Mouse (Mus musculus) testis, adult 2 months (tissue): ENCODE results near the gene Uqcrfs1. TPM values are rescaled to one million over a fixed set of nuclear protein-coding genes. Genes with fewer than 3 reads are reported as not detected.

Experiments
- H3K27ac ChIP-seq: fragments of 200-500 bp; 2 replicates; pipeline ENCODE4 v1.5.1; 2012; ENCODE audit warnings: low read depth, low read length; ENCODE audit not compliant: control insufficient read depth, insufficient read depth
- H3K27me3 ChIP-seq: fragments of 200-500 bp; 2 replicates; pipeline ENCODE4 v1.6.1; 2012; ENCODE audit warnings: mild to moderate bottlenecking, low read length, moderate library complexity; ENCODE audit not compliant: control insufficient read depth, insufficient read depth
- H3K36me3 ChIP-seq: fragments of 200-500 bp; 2 replicates; pipeline ENCODE4 v1.6.1; 2012; ENCODE audit warnings: mild to moderate bottlenecking, low read length; ENCODE audit not compliant: control insufficient read depth, insufficient read depth
- H3K4me1 ChIP-seq: fragments of 200-500 bp; 2 replicates; pipeline ENCODE4 v1.6.1; 2012; ENCODE audit warnings: low read length; ENCODE audit not compliant: control insufficient read depth, insufficient read depth
- H3K4me3 ChIP-seq: fragments of 200-500 bp; 2 replicates; pipeline ENCODE4 v1.5.1; 2012; ENCODE audit warnings: low read depth, mild to moderate bottlenecking, low read length, moderate library complexity, mixed read lengths; ENCODE audit not compliant: control insufficient read depth
- CTCF ChIP-seq: fragments of 200-500 bp; IDR thresholded peaks from 2 replicates; pipeline ENCODE4 v1.5.1; 2012; ENCODE audit warnings: low read depth, mild to moderate bottlenecking, inconsistent platforms, low read length, moderate library complexity; ENCODE audit not compliant: control insufficient read depth, insufficient read depth, insufficient replicate concordance
- POLR2A ChIP-seq: fragments of 200-500 bp; IDR thresholded peaks from 2 replicates; pipeline ENCODE4 v1.6.1; 2012; ENCODE audit warnings: low read depth, mild to moderate bottlenecking, inconsistent platforms, low read length, moderate library complexity; ENCODE audit not compliant: control insufficient read depth
- polyA plus RNA-seq: library from polyadenylated mRNA; depleted of rRNA; stranded (reverse); fragments of >200 nt; gene quantifications from 2 replicates; pipeline ENCODE4 v1.2.3, GENCODE M21; 2012

Gene Uqcrfs1
- polyA plus RNA-seq, 1 experiment: 72.9 TPM

DNA sequence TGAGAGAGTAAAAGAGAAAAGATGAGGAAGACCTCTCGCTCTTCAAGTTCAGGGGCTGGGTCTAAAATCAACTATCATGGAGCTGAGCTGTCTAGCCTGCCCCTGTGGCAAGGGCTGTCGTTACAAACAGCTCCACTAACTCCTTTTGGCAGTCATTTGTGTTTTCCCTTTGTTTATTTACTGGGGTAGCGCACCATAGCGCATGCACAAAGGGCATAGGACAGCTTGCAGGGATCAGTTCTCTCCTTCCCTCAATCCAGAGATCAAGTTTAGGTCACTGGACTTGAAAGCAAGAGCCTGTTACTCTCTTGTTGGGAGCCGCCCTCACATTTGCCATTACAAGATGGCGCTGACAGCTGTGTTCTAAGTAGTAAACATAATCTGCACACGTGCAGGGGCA, 22.4 kb upstream of the Uqcrfs1 start:
- H3K36me3 ChIP-seq: no peaks in the 10 kb centered on the region
- TF ChIP-seq CTCF: no peak
- no peak for TF ChIP-seq POLR2A
- H3K27me3 ChIP-seq: no peaks in the 10 kb centered on the region
- H3K27ac ChIP-seq: no peak overlapping the region
- no peaks in the 10 kb centered on the region for H3K4me1 ChIP-seq
- H3K4me3 ChIP-seq: no peak overlapping the region

DNA sequence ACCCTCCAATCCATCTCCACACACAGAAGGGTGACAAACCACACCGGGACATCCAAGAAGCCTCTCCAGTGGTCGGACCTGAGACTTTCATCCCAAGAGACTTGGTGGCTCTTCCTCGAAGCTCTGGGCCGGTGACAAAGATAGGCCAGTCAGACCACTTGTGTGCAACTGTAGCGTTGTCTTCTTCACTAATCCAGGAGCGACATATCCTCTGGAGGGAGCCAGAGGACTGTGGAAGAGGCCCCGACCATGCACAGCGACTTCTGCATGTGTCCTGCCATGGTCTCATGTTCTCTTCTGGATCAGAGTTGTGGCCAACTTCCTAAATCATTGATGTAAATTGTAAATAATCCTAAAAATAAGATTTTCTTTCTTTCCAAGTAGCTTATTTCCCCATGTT, 21.6 kb upstream of the Uqcrfs1 start:
- no peak overlapping the region for H3K27ac ChIP-seq
- TF ChIP-seq POLR2A (no peak), CTCF (peak; percentile 41; the same call in 1 of the 2 replicates)
- no peaks in the 10 kb centered on the region for H3K4me1 ChIP-seq
- H3K4me3 ChIP-seq: no peak overlapping the region
- no peaks in the 10 kb centered on the region for H3K36me3 ChIP-seq
- no peaks in the 10 kb centered on the region for H3K27me3 ChIP-seq

DNA sequence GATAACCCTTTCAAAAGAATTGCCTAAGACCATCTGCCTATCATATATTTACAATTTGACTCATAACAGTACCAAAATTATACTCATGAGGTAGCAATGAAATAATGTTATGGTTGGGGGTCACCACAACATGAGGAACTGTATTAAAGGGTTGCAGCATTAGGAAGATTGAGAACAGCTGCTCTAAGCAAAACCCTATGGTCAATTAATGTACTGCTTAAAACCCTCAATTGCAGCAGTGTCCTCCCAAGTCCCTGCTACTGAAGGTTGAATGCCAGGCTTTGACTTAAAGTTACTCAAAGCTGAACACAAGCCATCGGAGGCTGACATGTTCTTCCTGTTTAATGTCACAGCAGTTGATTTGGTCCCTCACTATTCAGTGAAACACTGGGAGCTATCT, 15.4 kb upstream of the Uqcrfs1 start:
- Histone ChIP-seq H3K4me3 (no peak overlapping the region), H3K36me3 (no peaks in the 10 kb centered on the region), H3K4me1 (no peaks in the 10 kb centered on the region), H3K27ac (no peak overlapping the region), H3K27me3 (no peaks in the 10 kb centered on the region)
- TF ChIP-seq CTCF: no peak
- TF ChIP-seq POLR2A: no peak

DNA sequence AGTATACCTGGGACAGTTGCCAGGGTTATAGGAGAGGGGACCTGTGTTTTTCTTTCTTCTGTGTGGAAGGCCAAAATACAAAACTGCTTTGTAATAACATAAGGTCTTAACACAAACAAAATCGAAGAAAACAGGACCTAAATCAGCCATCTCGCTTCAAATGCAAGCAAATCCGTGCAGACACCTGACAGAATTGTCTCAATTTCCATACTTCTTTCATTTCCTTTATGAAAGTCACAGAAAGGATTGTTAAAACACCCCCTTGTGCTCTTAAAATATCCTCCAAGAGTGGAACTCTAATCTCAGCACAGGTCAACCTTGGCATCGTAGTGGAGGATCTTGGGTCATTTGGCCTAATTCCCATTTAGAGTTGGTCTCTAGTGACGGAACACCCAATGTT, 14.9 kb upstream of the Uqcrfs1 start:
- Histone ChIP-seq H3K27me3 (no peaks in the 10 kb centered on the region), H3K4me1 (no peaks in the 10 kb centered on the region), H3K27ac (no peak overlapping the region), H3K4me3 (no peak overlapping the region), H3K36me3 (no peaks in the 10 kb centered on the region)
- TF ChIP-seq POLR2A (no peak), CTCF (no peak)

DNA sequence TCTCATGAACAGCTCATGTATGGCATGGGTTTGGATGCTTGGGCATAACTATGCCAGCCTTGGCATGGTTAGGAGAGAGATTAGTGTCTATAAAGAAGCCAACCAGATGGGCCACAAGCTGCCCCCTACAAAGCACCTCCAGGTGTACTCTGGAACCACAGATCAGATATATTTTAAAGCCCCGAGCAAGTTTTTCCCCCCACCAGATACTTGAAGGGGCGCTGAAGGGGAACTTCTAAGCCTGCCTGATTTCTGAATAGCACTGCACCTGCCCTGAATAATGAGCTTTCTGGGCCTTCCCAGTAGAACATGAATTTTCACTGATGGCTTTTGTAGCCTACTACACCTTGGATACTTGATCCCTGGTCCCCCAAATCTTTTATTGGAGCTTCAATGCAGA, 12.6 kb upstream of the Uqcrfs1 start:
- H3K4me3 ChIP-seq: no peak overlapping the region
- no peaks in the 10 kb centered on the region for H3K4me1 ChIP-seq
- no peaks in the 10 kb centered on the region for H3K27me3 ChIP-seq
- no peak overlapping the region for H3K27ac ChIP-seq
- H3K36me3 ChIP-seq: no peaks in the 10 kb centered on the region
- TF ChIP-seq CTCF (no peak), POLR2A (no peak)

DNA sequence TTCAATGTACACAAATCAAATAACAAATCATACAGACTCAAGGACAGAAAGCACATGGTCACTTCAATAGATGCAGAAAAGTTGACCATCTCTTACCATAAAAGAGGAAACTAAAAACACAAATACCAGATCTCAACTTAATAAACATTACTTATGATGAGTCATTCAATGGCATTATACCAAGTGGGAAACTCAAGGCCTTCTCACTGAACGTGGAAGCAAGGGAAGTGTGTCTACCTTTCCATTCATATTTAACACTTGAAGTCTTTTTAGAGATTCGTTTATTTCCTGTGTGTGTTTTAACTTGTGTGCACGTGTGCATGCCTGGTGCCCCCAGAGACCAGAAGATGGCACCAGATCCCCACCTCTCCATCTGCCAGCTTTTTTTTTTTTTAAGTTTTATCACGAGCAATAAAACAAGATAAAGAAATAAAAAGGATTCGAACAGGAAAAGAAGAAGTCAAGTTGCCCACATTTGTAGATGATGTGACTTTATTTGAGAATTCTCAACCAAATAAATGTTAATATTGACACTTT, 8.0 kb upstream of the Uqcrfs1 start:
- no peak overlapping the region for H3K4me3 ChIP-seq
- H3K4me1 ChIP-seq: peaks cover 2% of the 10 kb centered on the region; the same call in 1 of the 2 replicates
- H3K36me3 ChIP-seq: no peaks in the 10 kb centered on the region
- H3K27me3 ChIP-seq: no peaks in the 10 kb centered on the region
- TF ChIP-seq CTCF (no peak), POLR2A (no peak)
- H3K27ac ChIP-seq: no peak overlapping the region

DNA sequence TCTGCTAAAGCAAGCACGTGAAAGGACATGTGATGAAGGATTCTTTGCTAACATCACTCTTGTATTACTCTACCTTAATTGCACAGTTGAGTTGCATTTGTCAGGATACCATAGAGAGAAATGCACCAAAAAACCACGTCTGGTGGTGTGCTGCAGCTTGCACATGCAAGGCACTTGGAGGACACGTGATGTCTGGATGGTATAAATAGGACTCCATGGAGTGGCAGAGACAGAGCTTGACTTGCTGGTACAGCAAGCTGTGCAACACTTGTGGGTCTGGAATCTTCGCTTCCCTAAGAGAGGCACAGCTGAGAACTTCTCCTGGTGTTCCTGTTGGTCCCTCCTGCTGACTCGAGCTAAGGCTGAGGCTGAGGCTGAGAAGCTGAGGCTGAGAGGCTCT, 4.2 kb upstream of the Uqcrfs1 start:
- H3K27me3 ChIP-seq: no peaks in the 10 kb centered on the region
- TF ChIP-seq POLR2A (no peak), CTCF (no peak)

DNA sequence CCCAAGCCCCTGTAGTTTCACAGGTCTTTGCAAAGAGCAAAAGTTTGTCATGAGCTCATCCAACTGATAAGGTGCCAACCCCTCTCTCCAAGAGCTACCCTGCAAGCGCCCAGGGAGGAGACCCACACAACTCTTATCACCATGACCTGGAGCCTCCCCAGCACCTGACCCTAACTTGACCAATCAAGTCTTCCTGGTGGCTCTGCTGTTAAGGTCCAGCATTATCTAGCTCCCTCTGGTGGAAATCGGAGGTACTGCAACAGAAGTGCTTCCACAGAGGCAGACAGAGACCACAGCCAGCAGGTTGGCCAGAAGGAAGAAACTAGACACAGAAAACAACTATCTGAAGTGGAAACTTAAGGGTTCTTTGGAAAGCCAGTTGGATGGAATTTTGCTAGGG, 3.7 kb upstream of the Uqcrfs1 start:
- peak overlapping the region; percentile 63 for H3K4me3 ChIP-seq
- no peaks in the 10 kb centered on the region for H3K27me3 ChIP-seq
- no peaks in the 10 kb centered on the region for H3K36me3 ChIP-seq
- H3K4me1 ChIP-seq: peaks cover 2% of the 10 kb centered on the region; the same call in 1 of the 2 replicates
- TF ChIP-seq POLR2A: no peak
- peak; percentile 87 for TF ChIP-seq CTCF
- peak overlapping the region; percentile 40; the same call in 1 of the 2 replicates for H3K27ac ChIP-seq

More for the DNA sequence above, 4.2 kb upstream of the Uqcrfs1 start:
- Histone ChIP-seq H3K4me3 (peak overlapping the region; percentile 63), H3K36me3 (no peaks in the 10 kb centered on the region), H3K27ac (no peak overlapping the region), H3K4me1 (peaks cover 2% of the 10 kb centered on the region; the same call in 1 of the 2 replicates)
